Comparison of ENCODE assay signal across 26 mouse cellular contexts in the genomic region with DNA sequence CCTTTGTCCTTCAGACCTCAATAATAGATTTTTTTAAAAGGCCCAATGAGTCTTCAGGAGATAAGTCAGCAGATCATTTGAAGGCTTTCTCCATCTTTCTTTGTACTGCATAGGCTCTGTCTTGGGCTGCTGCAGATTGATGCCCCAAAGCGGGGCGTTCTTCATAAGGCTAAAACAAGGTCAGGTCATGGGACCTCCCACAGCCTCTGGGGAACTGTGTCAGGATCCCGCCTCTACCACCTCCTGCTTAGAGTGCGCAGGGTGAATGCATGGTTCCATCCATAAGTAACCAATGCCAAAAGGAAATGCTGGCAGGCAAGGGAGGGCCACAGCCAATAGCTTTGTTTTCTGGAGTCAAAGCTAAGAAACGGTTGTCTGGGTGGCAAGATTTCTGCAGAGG.
"Had no signal": no experiment of that assay in that cellular context is flagged by ENCODE, and none has a peak within 500 bp of the region (broad histone marks: within the 10 kb centered on the region; RNA-seq: fewer than 3 reads in every experiment).

No protein-coding gene starts in this region.

- H3K36me3 ChIP-seq: heart, embryonic 10.5 days; heart, embryonic 12.5 days; hindbrain, embryonic 10.5 days; hindbrain, embryonic 12.5 days; hindbrain, embryonic 15.5 days; kidney, embryonic 15.5 days; limb, embryonic 13.5 days; limb, embryonic 15.5 days; liver, embryonic 12.5 days had no signal

- H3K27ac ChIP-seq: gastrocnemius, adult 2 months; heart, embryonic 10.5 days; hindbrain, embryonic 10.5 days; hindbrain, embryonic 12.5 days; hindbrain, embryonic 15.5 days; hindbrain, postnatal 0 days; kidney, embryonic 15.5 days; kidney, postnatal 0 days; limb, embryonic 13.5 days; limb, embryonic 15.5 days; liver, embryonic 12.5 days; liver, embryonic 14.5 days had no signal

- DNase-seq: gastrocnemius, adult 2 months; gastrocnemius, postnatal 14 days; gastrocnemius, postnatal 36 days; heart, adult 11 months; heart, postnatal 10 days; heart, postnatal 4 days; kidney, adult 11 months; kidney, adult 2 months; kidney, adult 9 months; kidney, postnatal 14 days; kidney, postnatal 36 days; layer of hippocampus, adult 9-11 months; layer of hippocampus, postnatal 36 days; left cerebral cortex, postnatal 4 days had no signal

- H3K4me3 ChIP-seq: gastrocnemius, adult 2 months; heart, embryonic 10.5 days; heart, embryonic 12.5 days; hindbrain, embryonic 10.5 days; hindbrain, embryonic 12.5 days; hindbrain, embryonic 15.5 days; kidney, embryonic 15.5 days; limb, embryonic 13.5 days; limb, embryonic 15.5 days; liver, embryonic 12.5 days had no signal

- H3K9ac ChIP-seq: heart, embryonic 12.5 days; hindbrain, embryonic 12.5 days; hindbrain, embryonic 15.5 days; kidney, embryonic 15.5 days; limb, embryonic 13.5 days; limb, embryonic 15.5 days; liver, embryonic 12.5 days; liver, embryonic 14.5 days had no signal

- H3K9me3 ChIP-seq: heart, embryonic 10.5 days; heart, embryonic 12.5 days; hindbrain, embryonic 10.5 days; hindbrain, embryonic 12.5 days; hindbrain, embryonic 15.5 days; kidney, embryonic 15.5 days; limb, embryonic 13.5 days; limb, embryonic 15.5 days; liver, embryonic 12.5 days had no signal

- H3K27me3 ChIP-seq: heart, embryonic 12.5 days; hindbrain, embryonic 12.5 days; hindbrain, embryonic 15.5 days; kidney, embryonic 15.5 days; limb, embryonic 13.5 days; limb, embryonic 15.5 days; liver, embryonic 12.5 days had no signal

- H3K4me1 ChIP-seq: hindbrain, embryonic 12.5 days; kidney, embryonic 15.5 days; limb, embryonic 13.5 days; limb, embryonic 15.5 days had no signal
